Mouse (Mus musculus) heart, postnatal 10 days (tissue): ENCODE data around the gene Aph1a. TPM values are rescaled to one million over a fixed set of nuclear protein-coding genes. Genes with fewer than 3 reads are reported as not detected.
A peak's percentile ranks its signal among the peaks of the same experiment; 100 is the strongest.
"Not testable (repeated sequence)": the region's sequence is repeated elsewhere in the genome, so short reads cannot be mapped to it uniquely, and the experiment has no call there.

ENCODE experiments used
- DNase-seq, 2 experiments: peaks; one replicate each; pipeline ENCODE4 v3.0.0; 2021
- intact Hi-C: fragments of 180-260 bp; cut with DNase I; formaldehyde crosslinking; loops from one replicate; pipeline ENCODE4 v1.15.1; 2025
- total RNA-seq, 2 experiments: library from RNA; stranded (reverse); gene quantifications; 2 replicates each; pipeline ENCODE4 v1.2.3; 2021

Gene Aph1a
- total RNA-seq, 2 experiments from 2014 or later: 147 to 151 TPM

DNA sequence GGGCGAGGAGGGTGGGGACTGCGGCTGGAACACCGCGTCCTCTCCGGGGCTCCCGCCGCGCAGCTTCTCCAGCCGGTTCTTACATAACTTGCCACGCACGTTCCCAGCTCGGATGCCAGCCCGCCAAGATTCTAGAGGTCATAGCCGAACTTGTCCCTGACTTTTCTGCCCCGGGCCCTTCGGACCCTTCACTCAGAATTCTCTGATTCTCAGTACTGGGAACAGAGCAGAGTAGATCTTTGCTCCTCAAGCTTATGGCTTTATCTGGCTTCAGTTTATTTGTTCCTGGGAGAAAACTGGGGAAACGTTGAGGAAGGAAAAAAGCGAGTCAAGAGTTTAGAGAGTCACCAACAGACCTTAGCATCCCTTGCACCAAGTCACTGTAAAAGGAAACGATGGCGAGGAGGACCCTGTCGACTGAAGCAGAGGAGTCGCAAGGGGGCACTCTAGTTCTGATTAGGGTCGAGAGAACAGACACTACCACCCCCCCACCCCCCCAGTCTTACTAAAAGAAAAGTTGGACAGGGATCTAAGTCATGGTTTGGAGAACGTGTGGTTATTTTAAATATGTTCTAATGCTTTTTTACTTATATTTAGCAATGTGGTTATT is 10.8 kb upstream of the Aph1a start:
- intact Hi-C loops: loop anchor here (1.0 to 5.0 kb wide), 3 partner anchors 21 to 79 kb away; no protein-coding TSS in a partner anchor
- peak; percentile 85 to 89 for DNase-seq

DNA sequence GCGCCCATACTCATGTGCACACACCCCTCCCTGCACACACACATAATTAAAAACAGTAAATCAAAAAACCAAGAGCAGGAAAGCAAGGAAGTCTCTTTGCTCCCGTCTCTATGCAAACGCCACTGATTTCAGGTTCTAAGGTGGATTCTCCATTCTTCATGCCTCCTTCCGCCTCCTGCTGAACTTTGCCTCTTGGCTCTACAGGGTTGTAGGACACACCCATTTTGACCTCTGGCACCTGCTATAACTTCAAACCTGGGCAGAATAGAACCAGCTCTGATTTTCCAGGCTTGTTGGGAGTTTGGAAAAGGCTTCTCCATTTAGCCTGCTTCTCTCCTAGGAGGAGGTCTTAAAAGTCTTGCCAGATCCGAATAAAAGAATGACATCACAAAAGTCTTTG is 9.4 kb upstream of the Aph1a start:
- intact Hi-C loops: loop anchor here (5.0 kb wide), 1 partner anchor 78 kb away; no protein-coding TSS in a partner anchor
- no peak for DNase-seq

DNA sequence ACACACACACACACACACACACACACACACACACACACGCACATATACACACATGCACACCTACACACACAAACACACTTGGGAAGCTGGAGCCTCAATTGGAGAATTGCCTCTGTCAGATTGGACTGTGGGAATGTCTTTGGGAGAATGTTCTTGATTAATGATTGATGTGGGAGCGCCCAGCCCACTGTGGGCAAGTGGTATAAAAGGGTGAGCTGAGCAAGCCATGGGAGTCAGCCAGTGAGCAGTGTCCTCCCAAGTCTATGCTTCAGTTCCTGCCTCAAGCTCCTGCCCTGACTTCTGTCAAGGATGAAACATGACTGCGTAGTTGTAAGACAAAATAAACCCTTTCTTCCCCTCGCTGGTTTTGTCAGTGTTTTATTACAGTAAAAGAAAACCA is 6.2 kb upstream of the Aph1a start:
- intact Hi-C loops: no loop called here
- DNase-seq: no peak

GRCm38 (mm10) chr3:95889664-95890063 is 4.1 kb upstream of the Aph1a start:
- intact Hi-C loops: loop anchor here (2.0 kb wide), 1 partner anchor 17 kb away; no protein-coding TSS in a partner anchor
- no peak for DNase-seq

DNA sequence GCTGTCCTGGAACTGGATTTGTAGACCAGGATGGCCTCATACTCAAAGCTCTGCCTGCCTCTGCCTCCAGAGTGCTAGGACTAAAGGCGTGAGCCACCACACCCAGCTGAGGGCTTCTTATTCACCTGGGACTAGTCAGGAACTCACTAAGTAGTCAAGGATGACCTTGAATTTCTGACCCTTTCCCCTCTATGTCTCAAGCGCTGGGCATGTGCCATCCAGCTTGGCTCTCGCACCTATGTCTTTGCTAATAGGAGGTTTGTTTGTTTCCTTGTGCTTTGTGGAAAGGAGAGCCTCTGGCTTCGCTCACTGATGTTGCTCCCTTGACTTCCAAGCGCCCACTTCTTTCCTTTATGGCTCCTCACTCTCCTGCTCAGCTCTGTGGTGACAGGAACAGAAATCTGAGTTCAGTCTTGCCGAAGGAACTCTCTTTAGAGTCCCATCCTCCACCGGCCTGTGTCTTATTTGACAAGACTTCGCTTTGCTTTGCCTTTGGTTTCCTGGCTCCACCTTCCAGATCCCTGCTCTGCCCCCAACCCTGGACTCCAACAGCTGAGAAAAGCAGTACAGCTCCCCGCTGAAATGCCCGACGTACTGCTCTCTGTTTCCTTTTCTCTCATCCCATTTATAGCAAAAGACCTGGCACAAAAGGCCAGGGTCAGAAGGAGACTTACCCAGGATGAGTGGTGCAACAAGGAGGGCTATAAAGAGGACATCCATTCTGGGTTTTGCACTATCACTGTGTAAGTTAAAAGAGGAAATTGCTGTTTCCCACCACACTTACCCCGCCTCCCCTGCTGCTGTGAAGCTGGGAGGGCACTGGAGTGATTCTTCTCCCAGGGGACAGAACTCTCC is 2.3 kb upstream of the Aph1a start, which contains the start of gene BC028528:
BC028528 (minus strand) TSS at position 795 of the 855 bp plus-strand sequence.
- intact Hi-C loops: loop anchor here (2.0 kb wide), 1 partner anchor 15 kb away; no protein-coding TSS in a partner anchor
- DNase-seq: peak; percentile 69 to 71

- intact Hi-C loops: no loop called here
- peak in 1 of 2 experiments; percentile 43 for DNase-seq
These were observed 1.4 kb upstream of the Aph1a start for GRCm38 (mm10) chr3:95892066-95893052.

GRCm38 (mm10) chr3:95893126-95893525 is 643 bp upstream of the Aph1a start:
- intact Hi-C loops: no loop called here
- peak in 1 of 2 experiments; percentile 48 for DNase-seq

- DNase-seq: peak; percentile 81 to 84
These were observed 770 bp downstream of the Aph1a start for GRCm38 (mm10) chr3:95894317-95895160.

DNA sequence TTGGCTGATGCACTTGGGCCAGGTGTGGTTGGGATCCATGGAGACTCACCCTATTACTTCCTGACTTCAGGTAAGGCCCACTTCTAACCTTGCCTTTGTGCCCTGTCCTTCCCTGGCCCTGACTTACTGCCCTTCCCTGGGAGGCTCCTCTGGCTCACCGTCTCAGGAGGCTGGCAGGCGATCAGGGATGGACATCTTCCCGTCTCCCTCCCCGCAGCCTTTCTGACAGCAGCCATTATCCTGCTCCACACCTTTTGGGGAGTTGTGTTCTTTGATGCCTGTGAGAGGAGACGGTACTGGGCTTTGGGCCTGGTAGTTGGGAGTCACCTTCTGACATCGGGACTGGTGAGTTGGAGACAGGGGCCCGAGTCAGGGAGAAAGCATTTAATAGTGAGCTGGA is 1.7 kb downstream of the Aph1a start:
- intact Hi-C loops, DNase-seq: not testable (repeated sequence)

More at GRCm38 (mm10) chr3:95894317-95895160, 770 bp downstream of the Aph1a start:
- intact Hi-C loops: no loop called here

- intact Hi-C loops: no loop called here
- DNase-seq: no peak
These were observed 6.2 kb downstream of the Aph1a start for GRCm38 (mm10) chr3:95899800-95900524.

- peak; percentile 62 for DNase-seq
- intact Hi-C loops: no loop called here
These were observed 8.0 kb downstream of the Aph1a start for GRCm38 (mm10) chr3:95901616-95902372.

DNA sequence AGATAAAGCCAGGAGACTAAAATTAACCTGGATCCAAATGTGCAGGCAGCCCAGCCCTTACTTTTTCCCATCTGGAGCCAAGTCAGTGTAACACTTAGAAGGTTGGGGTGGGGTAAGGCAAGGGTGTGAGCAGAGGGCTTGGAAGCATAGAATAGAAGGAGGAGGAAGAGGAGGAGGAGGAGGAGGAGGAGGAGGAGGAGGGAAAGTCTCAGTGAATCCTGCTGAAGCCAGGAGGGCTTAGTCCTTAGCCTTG is 8.5 kb downstream of the Aph1a start:
- DNase-seq: peak; percentile 48 to 51
- intact Hi-C loops: no loop called here

GRCm38 (mm10) chr3:95902643-95903042 is 8.9 kb downstream of the Aph1a start:
- DNase-seq: peak in 1 of 2 experiments; percentile 53
- intact Hi-C loops: no loop called here

DNA sequence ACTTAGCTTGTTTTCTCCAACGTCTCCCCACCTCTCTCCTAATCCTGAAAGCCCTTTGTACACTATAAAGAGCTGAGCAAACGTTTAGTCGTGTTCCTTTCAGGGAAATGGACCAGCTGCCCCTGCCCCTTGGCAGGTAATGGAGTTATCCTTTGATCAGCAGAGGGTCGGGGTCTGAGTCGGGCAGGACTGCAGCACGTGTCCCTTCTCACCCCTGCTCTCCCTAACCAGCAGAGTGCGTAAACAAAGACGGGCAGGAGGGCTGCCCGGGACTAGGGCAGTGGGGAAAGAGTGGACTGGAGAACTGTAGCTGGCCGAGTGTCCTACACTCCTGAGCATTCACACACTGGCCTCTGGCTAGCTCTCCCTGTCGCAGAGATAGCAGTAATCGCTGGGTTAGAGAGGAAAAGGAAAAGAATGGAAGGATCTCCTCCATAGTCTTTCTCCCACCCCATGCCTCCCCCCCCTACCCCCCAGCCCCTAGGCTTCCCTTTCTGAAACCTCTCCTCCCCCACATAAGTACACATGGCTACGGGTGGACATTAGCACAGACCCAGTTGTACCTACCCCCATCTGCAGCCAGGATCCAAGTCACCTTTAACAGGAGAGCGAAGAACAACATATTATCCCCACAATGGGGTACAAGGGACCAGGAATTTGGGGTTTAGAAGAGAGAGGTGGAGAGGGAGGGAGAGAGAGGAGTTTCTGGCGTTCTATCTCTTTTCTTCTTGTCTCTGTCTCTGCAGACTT is 10.2 kb downstream of the Aph1a start:
- DNase-seq: peak; percentile 39 to 41
- intact Hi-C loops: no loop called here

GRCm38 (mm10) chr3:95904568-95904967 is 10.8 kb downstream of the Aph1a start, which contains the start of gene Car14:
Gene Car14, minus strand, starts transcription at chr3:95904691.
- intact Hi-C loops: no loop called here
- DNase-seq: peak; percentile 73 to 79

DNA sequence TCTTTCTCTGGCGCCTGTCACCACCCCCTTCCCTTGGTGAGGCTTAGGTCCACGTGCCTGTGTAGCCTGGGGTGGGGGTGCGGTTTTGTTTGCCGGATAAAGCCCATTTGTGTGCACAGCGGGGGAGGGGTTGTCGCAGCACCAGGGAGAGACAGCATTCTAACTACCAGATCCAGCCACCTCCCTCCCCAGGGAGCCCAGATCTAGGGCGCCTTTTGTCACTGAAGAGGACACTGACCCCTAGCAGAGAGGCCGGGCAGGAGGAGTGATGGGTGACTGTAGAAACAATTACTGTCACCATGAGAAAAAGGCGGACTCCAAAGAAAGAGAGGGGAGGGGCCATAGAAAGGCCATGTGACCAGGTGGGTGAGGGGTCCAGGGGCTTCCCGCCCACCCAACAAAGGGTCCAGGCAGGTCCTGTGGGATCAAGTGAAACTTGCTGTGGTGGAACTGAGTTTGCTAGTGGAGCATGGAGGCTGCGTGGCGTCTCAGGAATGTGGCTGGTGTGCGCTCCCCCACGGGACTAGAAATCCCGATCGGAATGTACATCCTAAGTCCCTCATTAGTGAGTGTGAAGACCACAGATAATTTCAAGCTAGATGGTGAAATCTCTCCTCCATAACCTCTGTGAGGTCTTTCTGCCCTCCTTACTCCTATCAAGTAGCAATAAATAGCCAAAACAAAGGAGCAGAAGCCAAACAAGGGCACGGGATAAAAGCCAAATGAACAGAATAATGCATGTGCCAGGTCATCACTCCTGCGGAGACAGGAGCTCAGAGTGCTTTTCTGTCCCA is 11.6 kb downstream of the Aph1a start:
- intact Hi-C loops: no loop called here
- DNase-seq: peak; percentile 52 to 61
